Comparison of ENCODE assay signal across 17 mouse cellular contexts in genomic region chr13:9239127-9239526, GRCm38 (mm10). TPM values are rescaled to one million over a fixed set of nuclear protein-coding genes. Genes with fewer than 3 reads are reported as not detected.
DNase-seq lines count a peak whose midpoint lies in the region; TF ChIP-seq lines count a peak whose summit lies in the region.
"Had no signal": no experiment of that assay in that cellular context is flagged by ENCODE, and none has a peak within 500 bp of the region (broad histone marks: within the 10 kb centered on the region; RNA-seq: fewer than 3 reads in every experiment).

No protein-coding gene starts in this region.

- peaks cover 7% of the 10 kb centered on the region for H3K4me1 ChIP-seq in olfactory bulb, adult 2 months (ENCODE audit: control insufficient read depth, insufficient read depth, low read length)
- H3K4me1 ChIP-seq: embryonic facial prominence, embryonic 13.5 days; forebrain, embryonic 13.5 days; heart, embryonic 13.5 days; hindbrain, embryonic 13.5 days had no signal

- TF ChIP-seq POLR2A in olfactory bulb, adult 2 months (IDR thresholded peaks at IDR 0.05; ENCODE audit: insufficient read depth, low read depth, low read length), result no peak

- no peak for TF ChIP-seq CTCF in olfactory bulb, adult 2 months (IDR thresholded peaks at IDR 0.05; ENCODE audit: insufficient read depth, low read depth, low read length)

- 0 out of 2 replicates have a peak overlapping the region, but pooled peaks have one; percentile 35 for H3K27ac ChIP-seq in olfactory bulb, adult 2 months (ENCODE audit: insufficient read depth, low read depth, low read length)
- H3K27ac ChIP-seq: embryonic facial prominence, embryonic 13.5 days; forebrain, embryonic 13.5 days; gastrocnemius, adult 2 months; heart, embryonic 13.5 days; hindbrain, embryonic 13.5 days; hindbrain, postnatal 0 days had no signal

- DNase-seq in testis, postnatal 10 days (ENCODE audit: low spot score), result peak; percentile 51
- no peak for DNase-seq in testis, postnatal 14 days (ENCODE audit: low spot score)
- peak; percentile 49 for DNase-seq in NIH3T3 (ENCODE audit: low read depth)
- DNase-seq in adrenal gland, adult 8-10 months, result no peak
- no peak for DNase-seq in thymus, postnatal 4 days
- DNase-seq: cerebellum, adult 11-12 months; cerebellum, adult 9-10 months; gastrocnemius, postnatal 36 days; heart, adult 11 months; heart, postnatal 4 days had no signal

- WGBS in olfactory bulb, adult 2 months, result 80% methylated on average over 5 of the region's 5 CpGs

- no peak overlapping the region for H3K4me3 ChIP-seq in olfactory bulb, adult 2 months (ENCODE audit: insufficient read depth, low read depth, low read length)
- H3K4me3 ChIP-seq: embryonic facial prominence, embryonic 13.5 days; forebrain, embryonic 13.5 days; heart, embryonic 13.5 days; hindbrain, embryonic 13.5 days had no signal

RNA-seq across cellular contexts. Expression of gene Dip2c, which starts 37.2 kb away (rescaled TPM):
- polyA plus RNA-seq in olfactory bulb, adult 2 months (2012; ENCODE audit: insufficient read depth, insufficient read length, low replicate concordance, missing spikeins), result 117 TPM in 1 of 2 replicates, not detected in the other
- 10 to 100 TPM; 22.6 to 28.8 (median 26.6) TPM for total RNA-seq in adrenal gland, adult 8-10 months (2022)

Comparison
In these comparisons a context has a peak if more than half of its experiments do, and no peak if none do; other contexts are left out.
1. DNase-seq: peak in testis, postnatal 10 days (single experiment) and NIH3T3 (single experiment); none in testis, postnatal 14 days (single experiment), adrenal gland, adult 8-10 months (single experiment) and thymus, postnatal 4 days (single experiment).